Mouse (Mus musculus) hindbrain, embryonic 11.5 days (tissue): ENCODE results near the gene Gpd1l. TPM values are rescaled to one million over a fixed set of nuclear protein-coding genes. Genes with fewer than 3 reads are reported as not detected.

Experiments used
- ATAC-seq: fragments of 200-750 bp; cut with Nextera tagmentation; 2 replicates; pipeline ENCODE4 v1.8.0; 2017; ENCODE audit warnings: mild to moderate bottlenecking, moderate TSS enrichment, moderate library complexity; ENCODE audit not compliant: low FRiP score
- DNase-seq: peaks from one replicate; pipeline ENCODE4 v3.0.0-alpha.2; 2015; ENCODE audit warnings: low spot score
- H3K27ac ChIP-seq: fragments of 300-500 bp; sonication (generic); 2 replicates; pipeline ENCODE4 v1.5.1; 2014; ENCODE audit warnings: mild to moderate bottlenecking, low read depth, low read length
- H3K27me3 ChIP-seq: fragments of 300-500 bp; sonication (generic); 2 replicates; pipeline ENCODE4 v1.6.1; 2014; ENCODE audit warnings: mild to moderate bottlenecking, low read length, moderate library complexity, mixed read lengths; ENCODE audit not compliant: control insufficient read depth, insufficient read depth
- H3K36me3 ChIP-seq: fragments of 300-500 bp; sonication (generic); 2 replicates; pipeline ENCODE4 v1.6.1; 2014; ENCODE audit warnings: mild to moderate bottlenecking, low read length, moderate library complexity, mixed read lengths; ENCODE audit not compliant: control insufficient read depth, insufficient read depth
- H3K4me1 ChIP-seq: fragments of 300-500 bp; sonication (generic); replicated peaks from 2 replicates; pipeline ENCODE4 v1.6.1; 2014; ENCODE audit warnings: low read length, mixed read lengths; ENCODE audit not compliant: control insufficient read depth, insufficient read depth
- H3K4me2 ChIP-seq: fragments of 300-500 bp; sonication (generic); replicated peaks from 2 replicates; pipeline ENCODE4 v1.6.1; 2014; ENCODE audit warnings: mild to moderate bottlenecking, low read depth, low read length
- H3K4me3 ChIP-seq: fragments of 300-500 bp; sonication (generic); 2 replicates; pipeline ENCODE4 v1.5.1; 2014; ENCODE audit warnings: low read depth, low read length
- H3K9ac ChIP-seq: fragments of 300-500 bp; sonication (generic); 2 replicates; pipeline ENCODE4 v1.6.1; 2014; ENCODE audit warnings: low read depth, low read length
- H3K9me3 ChIP-seq: fragments of 300-500 bp; sonication (generic); 2 replicates; pipeline ENCODE4 v1.6.1; 2016; ENCODE audit warnings: low read length; ENCODE audit not compliant: control insufficient read depth
- WGBS: fragments of 180-500 bp; shearing (Covaris S2); extraction: QIAGEN DNeasy Blood & Tissue Kit; methylation state at CpG from one replicate; pipeline ENCODE4 v1.1.7; 2014; 5-methylcytosine and 5-hydroxymethylcytosine counted together
- polyA plus RNA-seq: library from polyadenylated mRNA; unstranded; fragments of >200 nt; fragmentation: Nextera tagmentation; extraction: Ambion mirVana; gene quantifications from 2 replicates; pipeline ENCODE4 v1.2.1, GENCODE M21; 2014

Gene Gpd1l
- polyA plus RNA-seq, 1 experiment from 2014 or later = 9.8 TPM

DNA sequence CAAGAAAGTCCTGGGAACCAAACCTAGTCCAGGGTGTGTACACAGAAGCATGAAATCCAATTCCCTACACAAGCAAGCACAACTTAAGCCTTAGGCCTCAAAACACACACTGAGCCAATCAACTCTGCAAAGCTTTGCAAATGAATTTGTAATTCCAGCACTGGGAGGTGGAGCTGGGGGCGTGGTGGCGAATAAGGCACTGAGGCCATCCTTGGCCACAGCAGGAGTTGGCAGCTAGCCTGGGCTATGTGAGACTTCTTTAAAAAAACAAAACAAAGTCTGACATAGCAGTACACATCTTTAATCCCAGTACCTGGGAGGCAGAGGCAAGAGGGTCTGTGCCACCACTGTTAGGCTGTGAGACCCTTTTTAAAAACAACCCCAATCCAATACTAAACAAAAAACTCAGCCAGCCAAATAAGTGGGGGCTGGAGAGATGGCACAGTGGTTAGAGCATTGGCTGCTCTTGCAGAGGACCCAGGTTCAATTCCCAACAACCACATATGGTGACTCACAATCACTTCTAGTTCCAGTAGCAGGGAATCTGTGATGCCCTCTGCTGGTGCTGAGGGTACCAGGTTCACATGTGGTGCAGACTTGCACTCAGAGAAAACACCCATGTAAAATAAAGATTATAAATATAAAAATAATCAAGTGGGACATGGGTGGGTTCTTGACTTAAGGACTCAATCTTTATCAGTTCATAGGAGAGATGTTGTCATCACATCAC lies 12.3 kb downstream of the Gpd1l start:
- Histone ChIP-seq H3K36me3 (no peaks in the 10 kb centered on the region), H3K4me2 (no peak overlapping the region), H3K4me1 (no peaks in the 10 kb centered on the region), H3K9me3 (no peaks in the 10 kb centered on the region), H3K27ac (no peak overlapping the region), H3K9ac (no peak overlapping the region), H3K4me3 (no peak overlapping the region), H3K27me3 (no peaks in the 10 kb centered on the region)
- WGBS = 83% methylated on average over 2 of the region's 2 CpGs
- DNase-seq (no peak), ATAC-seq (no peak)

DNA sequence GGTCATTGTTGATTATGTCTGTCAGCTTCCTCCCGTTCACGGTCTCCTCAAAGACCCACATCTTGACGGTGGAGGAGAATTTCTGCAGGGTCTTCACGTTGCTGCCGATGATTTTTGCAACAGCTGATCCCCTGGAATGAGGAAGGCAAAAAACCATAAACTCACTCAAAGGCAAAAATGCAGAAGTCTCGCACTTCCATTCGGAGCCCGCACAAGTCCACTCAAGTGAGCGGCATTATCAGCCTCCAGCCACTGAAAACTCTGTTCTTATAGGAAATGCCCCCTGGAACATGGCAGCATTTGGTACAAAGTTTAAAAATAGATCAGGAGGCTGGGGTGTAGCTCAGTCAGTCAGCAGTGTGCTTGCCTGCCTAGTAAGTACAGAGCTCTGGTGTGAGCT lies 13.2 kb downstream of the Gpd1l start:
- no peak for DNase-seq
- Histone ChIP-seq H3K27ac (no peak overlapping the region), H3K4me3 (no peak overlapping the region), H3K4me1 (no peaks in the 10 kb centered on the region), H3K36me3 (no peaks in the 10 kb centered on the region), H3K4me2 (no peak overlapping the region), H3K9ac (no peak overlapping the region), H3K9me3 (no peaks in the 10 kb centered on the region), H3K27me3 (no peaks in the 10 kb centered on the region)
- WGBS = 91% methylated on average over 9 of the region's 9 CpGs
- no peak for ATAC-seq

DNA sequence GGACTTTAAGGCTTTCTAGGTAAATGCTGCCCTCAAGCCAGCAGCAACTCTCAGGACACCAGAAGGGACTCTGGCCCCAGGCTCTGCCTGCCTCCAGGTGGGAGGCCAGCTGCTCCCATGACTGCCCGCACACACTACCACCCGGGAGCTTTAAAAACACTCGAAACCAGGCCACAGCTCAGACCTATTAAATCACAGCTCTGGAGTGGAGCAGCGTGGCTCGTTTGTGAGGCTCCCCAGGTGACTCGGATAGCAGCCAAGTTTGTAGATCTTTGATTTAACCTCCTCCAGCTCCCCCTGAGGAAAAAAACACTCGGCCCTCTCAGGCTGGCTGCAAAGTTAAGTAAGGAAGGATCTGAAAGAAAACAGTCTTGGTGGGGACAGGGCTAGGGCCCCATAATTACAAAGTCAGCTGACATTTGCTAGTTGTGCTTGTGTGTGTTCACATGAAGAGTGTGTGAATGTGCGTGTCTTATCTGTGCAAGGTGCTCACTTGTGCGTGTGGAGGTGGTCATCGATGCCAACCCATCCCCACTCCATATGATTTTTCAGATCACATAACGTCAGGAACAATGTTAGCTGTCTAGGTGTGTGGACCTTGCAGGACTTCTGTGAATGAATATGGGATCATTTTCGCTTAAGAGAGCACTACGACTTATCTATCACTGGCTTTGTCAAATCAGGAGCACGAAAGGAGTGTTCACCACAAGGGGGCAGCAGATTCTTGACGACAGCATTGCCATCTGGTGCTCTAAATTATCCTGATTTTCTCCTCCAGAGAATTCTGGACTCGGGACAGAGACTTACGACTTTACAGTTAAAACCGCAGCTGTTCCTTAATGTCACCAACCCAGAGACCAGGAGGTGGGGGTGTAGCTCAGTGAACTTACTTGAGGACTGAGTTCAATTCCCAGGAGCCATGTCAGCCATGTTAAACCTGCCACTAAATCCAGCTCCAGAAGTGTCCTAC lies 20.8 kb downstream of the Gpd1l start:
- 59% methylated on average over 18 of the region's 18 CpGs for WGBS
- no peaks in the 10 kb centered on the region for H3K9me3 ChIP-seq
- no peak overlapping the region for H3K4me2 ChIP-seq
- no peaks in the 10 kb centered on the region for H3K27me3 ChIP-seq
- no peak overlapping the region for H3K27ac ChIP-seq
- ATAC-seq (peak; percentile 33; the same call in 1 of the 2 replicates), DNase-seq (peak; percentile 90)
- no peaks in the 10 kb centered on the region for H3K4me1 ChIP-seq
- H3K4me3 ChIP-seq = no peak overlapping the region
- H3K36me3 ChIP-seq = no peaks in the 10 kb centered on the region
- no peak overlapping the region for H3K9ac ChIP-seq

- no peak overlapping the region for H3K9ac ChIP-seq
- no peak overlapping the region for H3K4me2 ChIP-seq
- H3K9me3 ChIP-seq = no peaks in the 10 kb centered on the region
- 81% methylated on average over 7 of the region's 7 CpGs for WGBS
- no peaks in the 10 kb centered on the region for H3K36me3 ChIP-seq
- H3K4me1 ChIP-seq = no peaks in the 10 kb centered on the region
- no peaks in the 10 kb centered on the region for H3K27me3 ChIP-seq
- H3K27ac ChIP-seq = no peak overlapping the region
- H3K4me3 ChIP-seq = no peak overlapping the region
- ATAC-seq (no peak), DNase-seq (no peak)
These were observed 26.3 kb downstream of the Gpd1l start for GRCm38 (mm10) chr9:114907509-114907908.

- H3K9me3 ChIP-seq = no peaks in the 10 kb centered on the region
- no peaks in the 10 kb centered on the region for H3K4me1 ChIP-seq
- no peak overlapping the region for H3K27ac ChIP-seq
- no peaks in the 10 kb centered on the region for H3K36me3 ChIP-seq
- WGBS = 74% methylated on average over 4 of the region's 4 CpGs
- no peaks in the 10 kb centered on the region for H3K27me3 ChIP-seq
- ATAC-seq (no peak), DNase-seq (no peak)
- no peak overlapping the region for H3K4me2 ChIP-seq
- H3K4me3 ChIP-seq = no peak overlapping the region
- no peak overlapping the region for H3K9ac ChIP-seq
These were observed 37.9 kb downstream of the Gpd1l start for GRCm38 (mm10) chr9:114895919-114896318.

- ATAC-seq (no peak), DNase-seq (no peak)
- 86% methylated on average over 11 of the region's 11 CpGs for WGBS
These were observed 40.8 kb downstream of the Gpd1l start for GRCm38 (mm10) chr9:114892974-114893373.

GRCm38 (mm10) chr9:114890377-114890776 lies 43.4 kb downstream of the Gpd1l start:
- ATAC-seq (no peak), DNase-seq (no peak)
- Histone ChIP-seq H3K9ac (no peak overlapping the region), H3K9me3 (no peaks in the 10 kb centered on the region), H3K27ac (no peak overlapping the region), H3K4me1 (no peaks in the 10 kb centered on the region), H3K27me3 (no peaks in the 10 kb centered on the region), H3K36me3 (no peaks in the 10 kb centered on the region), H3K4me2 (no peak overlapping the region), H3K4me3 (no peak overlapping the region)
- WGBS = 59% methylated on average over 7 of the region's 7 CpGs

More at GRCm38 (mm10) chr9:114892974-114893373, 40.8 kb downstream of the Gpd1l start:
- Histone ChIP-seq H3K4me3 (no peak overlapping the region), H3K9me3 (no peaks in the 10 kb centered on the region), H3K4me1 (no peaks in the 10 kb centered on the region), H3K4me2 (no peak overlapping the region), H3K36me3 (no peaks in the 10 kb centered on the region), H3K27ac (no peak overlapping the region), H3K27me3 (no peaks in the 10 kb centered on the region), H3K9ac (no peak overlapping the region)

- no peaks in the 10 kb centered on the region for H3K36me3 ChIP-seq
- H3K9ac ChIP-seq = no peak overlapping the region
- WGBS = 85% methylated on average over 5 of the region's 5 CpGs
- ATAC-seq = no peak
- no peak for DNase-seq
- H3K4me1 ChIP-seq = no peaks in the 10 kb centered on the region
- no peak overlapping the region for H3K4me2 ChIP-seq
- H3K27me3 ChIP-seq = no peaks in the 10 kb centered on the region
- H3K27ac ChIP-seq = no peak overlapping the region
- no peak overlapping the region for H3K4me3 ChIP-seq
- no peaks in the 10 kb centered on the region for H3K9me3 ChIP-seq
These were observed 44.9 kb downstream of the Gpd1l start for GRCm38 (mm10) chr9:114888856-114889407.
